Mouse (Mus musculus) adrenal gland, postnatal 36 days (tissue): ENCODE results near the gene Prmt2. TPM values are rescaled to one million over a fixed set of nuclear protein-coding genes. Genes with fewer than 3 reads are reported as not detected.
A peak's percentile ranks its signal among the peaks of the same experiment; 100 is the strongest.

ENCODE experiments used
- DNase-seq, 2 experiments: peaks; one replicate each; pipeline ENCODE4 v3.0.0; 2021; ENCODE audit warnings: mixed read lengths in 1 of 2
- microRNA-seq: library from miRNA; unstranded; fragments of <30 nt; microRNA quantifications from one replicate; pipeline ENCODE4 v1.2.0, GENCODE M21; 2021
- total RNA-seq, 2 experiments: library from RNA; stranded (reverse); gene quantifications; 2 replicates each; pipeline ENCODE4 v1.2.3; 2021

The Prmt2 gene
- total RNA-seq, 2 experiments from 2014 or later: 21.3 to 25.5 TPM

DNA sequence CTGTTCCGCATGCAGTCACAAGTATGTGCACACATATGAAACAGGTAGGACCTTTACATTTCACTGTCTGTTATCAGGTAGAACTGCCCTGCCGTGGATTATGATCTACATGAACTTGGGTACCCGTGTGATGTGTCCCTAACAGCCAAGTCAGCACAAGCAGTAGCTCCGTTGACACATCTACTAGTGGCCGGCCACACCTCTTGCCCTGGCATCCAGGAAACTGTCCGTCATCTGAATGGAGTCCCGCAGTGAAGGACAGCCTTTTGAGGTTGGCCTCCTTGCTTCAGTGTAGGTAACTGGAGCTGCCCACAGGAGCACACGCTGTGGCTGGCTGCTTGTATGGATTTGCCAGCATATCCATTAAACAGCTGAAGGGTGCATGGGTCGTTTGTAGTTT lies 19.4 kb downstream of the Prmt2 start:
- DNase-seq: no peak

DNA sequence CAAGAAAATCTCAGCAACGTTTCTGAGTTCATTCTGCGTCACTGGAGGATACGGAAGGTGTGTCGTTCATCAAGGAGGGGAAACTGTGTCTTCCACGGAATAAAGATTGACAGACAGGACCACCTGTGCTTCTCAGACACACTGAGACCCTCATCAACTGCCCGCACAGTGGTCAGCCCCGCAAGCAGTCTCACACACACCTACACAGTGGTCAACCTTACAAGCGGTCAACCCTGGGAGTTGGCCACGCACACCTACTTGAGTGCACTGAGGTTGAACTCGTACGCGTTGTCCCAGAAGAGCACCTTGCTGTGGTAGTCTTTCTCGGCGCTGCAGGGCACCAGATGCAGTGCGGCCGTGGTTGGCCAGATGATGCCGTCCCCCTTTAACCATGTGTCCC lies 20.6 kb downstream of the Prmt2 start:
- DNase-seq: no peak

DNA sequence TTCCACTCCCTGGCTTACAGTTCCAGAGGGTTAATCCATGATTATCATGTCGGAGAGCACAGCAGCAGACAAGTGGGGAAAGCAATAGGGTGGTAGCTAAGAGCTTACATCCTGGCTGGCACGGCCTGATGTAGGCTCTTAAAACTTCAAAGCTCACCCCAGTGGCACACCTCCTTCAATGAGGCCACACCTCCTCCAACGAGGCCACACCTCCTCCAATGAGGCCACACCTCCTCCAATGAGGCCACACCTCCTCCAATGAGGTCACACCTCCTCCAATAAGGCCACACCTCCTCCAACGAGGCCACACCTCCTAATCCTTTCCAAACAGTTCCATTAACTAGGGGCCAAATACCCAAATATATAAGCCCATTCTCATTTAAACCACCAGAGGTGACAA lies 23.5 kb downstream of the Prmt2 start:
- no peak for DNase-seq

DNA sequence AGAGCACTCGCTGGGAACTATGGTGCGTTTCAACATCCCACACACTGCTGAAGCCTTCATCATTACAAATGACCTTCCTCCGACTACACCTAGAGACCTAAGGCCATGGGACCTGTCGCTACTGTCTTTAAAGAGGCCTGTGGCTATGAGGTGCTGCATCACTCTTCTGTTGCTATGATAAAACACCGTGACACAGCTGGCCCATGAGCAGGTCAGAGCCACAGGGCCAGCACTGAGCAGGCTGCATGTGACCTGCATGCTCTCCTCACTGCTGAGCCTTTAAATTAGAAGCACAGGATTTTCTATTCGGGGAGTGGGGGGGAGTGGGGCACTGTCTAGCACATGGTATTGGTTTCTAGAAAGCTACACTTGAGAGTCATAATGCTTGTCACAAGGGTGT lies 25.5 kb downstream of the Prmt2 start:
- DNase-seq: no peak

DNA sequence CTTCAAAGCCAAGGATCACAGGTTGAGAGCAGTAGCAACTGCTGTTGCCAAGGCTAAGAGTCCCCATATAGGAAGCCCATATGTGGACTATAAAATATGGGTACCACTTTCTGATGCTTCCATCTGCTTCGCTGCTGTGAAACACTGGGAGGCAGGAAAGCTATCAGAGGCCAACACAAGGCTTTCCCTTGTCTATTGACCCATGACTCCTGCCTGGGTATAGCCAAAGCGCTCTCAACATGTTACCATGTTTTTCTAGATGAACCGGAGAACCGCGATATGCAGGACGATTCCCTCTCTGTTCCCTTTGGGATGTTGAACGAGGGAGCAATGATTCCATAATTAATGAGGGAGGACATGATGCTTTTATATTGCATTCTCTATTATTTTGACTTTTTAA lies 26.9 kb downstream of the Prmt2 start:
- DNase-seq: no peak

DNA sequence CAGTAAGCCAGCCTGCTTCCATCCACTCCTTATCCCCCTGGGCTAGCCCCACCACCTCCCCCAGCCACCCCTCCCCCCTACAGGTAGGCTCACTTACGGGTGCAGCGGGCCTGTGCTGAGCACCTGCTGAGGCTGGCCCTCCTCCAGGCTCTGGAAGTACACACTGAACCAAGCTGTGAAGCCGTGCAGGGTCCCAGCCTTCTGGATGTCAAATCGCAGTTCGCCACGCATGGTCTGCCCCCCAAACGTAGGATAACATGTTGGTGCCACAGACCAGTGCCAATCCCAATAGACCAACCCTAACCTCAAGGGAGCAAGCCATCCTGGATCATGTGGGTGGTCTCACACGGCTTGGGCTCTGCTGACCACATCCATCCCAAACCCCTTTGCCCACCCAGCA lies 28.4 kb downstream of the Prmt2 start:
- DNase-seq: no peak

DNA sequence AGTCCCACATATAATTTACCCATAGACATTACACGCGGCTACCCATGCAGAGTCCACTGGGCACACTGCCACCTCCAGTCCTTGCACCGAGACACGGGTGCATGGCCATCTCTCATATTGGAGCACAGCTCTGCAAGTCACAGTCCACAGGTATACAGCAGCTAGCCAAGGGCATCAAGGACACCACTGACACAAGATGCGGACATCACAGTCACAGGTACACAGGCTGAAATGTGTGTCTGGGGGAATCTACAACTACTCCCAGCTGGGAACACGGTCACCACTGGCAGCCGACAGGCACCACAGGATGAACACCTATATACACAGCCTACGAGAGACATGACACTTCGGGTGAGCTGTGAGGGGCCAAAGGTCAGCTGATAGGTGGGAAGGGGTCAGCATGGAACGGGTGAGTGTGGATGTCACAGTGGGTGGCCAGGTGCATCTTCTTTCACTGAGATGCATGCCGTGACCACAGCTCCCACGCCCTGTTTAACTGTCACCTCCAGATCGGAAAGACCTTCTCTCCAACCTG lies 30.3 kb downstream of the Prmt2 start:
- no peak for DNase-seq

DNA sequence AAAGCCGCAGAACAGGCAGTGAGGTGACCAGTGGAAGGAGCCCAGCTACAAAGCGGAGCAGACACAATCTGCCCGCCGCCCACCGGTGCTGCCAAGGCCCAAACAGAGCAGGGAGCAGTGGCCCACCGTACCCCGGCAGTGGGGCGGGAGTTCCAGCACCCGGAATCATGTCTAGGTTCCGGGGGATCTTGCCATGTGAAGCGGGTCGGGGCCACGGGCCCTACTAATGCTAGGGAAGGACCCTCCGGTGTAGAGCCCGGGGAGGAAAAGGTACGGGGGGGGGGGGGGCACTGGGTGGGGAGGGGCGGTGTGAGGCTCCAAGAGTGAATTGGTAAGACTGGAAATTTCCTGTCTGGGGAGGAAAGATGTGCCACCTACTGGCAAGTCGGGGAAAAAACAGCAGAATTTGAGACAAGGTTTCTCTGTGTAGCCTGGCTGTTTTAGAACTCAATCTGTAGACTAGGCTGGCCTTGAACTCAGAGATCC lies 33.8 kb downstream of the Prmt2 start:
- DNase-seq: peak; percentile 5 to 19

DNA sequence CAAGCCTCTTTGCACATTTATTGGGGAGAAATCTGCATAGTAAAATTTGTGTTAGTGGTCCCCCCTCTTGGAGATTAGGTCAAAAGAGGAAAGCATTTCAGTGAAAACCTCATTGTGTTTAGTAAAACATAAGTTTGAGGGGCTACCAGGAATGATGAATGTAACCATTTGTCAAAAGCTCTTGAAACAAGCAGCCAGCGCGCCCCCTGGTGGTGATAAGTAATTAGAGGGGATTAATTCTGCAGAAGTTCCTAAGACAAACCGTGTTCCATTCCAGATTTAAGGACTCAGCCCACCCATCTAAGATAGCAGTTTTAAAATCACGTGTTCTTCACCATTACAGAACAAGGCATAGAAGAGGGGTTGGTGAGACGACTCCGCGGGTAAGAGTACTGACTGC lies 35.7 kb downstream of the Prmt2 start:
- peak; percentile 66 to 82 for DNase-seq

DNA sequence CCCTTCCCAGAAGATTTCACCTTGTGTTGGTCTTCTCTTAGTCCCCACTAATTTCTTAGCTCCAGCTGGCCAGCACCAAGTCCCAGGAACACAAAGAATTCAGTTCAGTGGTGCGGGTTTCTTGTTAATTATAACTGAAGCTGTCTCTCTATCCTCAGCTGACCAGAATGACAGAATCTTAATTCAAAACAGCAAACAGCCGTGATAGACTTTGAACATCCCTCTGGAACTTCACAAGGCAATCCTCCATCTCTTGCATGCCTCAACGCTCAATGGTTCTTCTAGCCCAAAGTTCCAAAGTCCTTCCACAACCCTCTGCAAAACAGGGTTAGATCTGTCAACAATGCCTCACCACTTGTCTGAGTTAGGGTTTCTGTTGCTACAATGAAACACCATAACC lies 36.2 kb downstream of the Prmt2 start:
- DNase-seq: no peak

DNA sequence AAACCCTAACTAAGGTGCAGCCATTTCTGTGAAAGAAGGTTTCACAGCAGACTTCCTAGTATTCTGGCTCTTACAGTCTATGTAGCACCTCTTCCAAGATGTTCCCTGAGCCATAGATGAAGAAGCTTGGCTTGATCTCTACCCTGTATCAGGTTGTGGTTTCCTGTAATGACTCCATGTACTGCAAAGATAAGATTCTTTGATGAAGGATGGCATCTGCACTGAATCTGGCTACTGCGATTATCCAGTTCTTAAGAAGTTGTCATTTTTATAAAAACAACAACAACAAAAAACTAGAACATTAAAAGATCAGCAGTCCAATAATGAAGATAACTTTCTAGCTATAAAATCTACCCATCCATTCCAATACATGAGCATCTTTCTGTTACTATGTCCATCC lies 49.7 kb downstream of the Prmt2 start:
- DNase-seq: no peak

DNA sequence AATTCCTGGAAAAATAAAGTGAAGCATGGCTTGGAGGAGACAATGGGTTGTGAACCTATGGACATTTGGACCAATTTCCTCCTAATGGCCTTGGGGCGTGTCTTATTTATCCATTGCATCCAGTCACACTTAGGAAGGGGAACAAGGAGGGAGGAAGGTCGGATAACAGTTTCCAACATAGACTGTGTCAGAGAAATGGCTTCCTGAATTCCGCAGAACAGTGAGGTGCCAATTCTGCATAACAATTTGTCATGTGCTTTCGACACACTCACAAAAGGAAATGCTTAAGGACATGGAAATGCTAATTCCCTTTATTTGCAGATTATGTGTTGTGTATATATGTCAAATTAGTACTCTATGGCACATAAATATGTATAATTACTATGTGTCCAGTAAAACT lies 52.4 kb downstream of the Prmt2 start:
- no peak for DNase-seq

DNA sequence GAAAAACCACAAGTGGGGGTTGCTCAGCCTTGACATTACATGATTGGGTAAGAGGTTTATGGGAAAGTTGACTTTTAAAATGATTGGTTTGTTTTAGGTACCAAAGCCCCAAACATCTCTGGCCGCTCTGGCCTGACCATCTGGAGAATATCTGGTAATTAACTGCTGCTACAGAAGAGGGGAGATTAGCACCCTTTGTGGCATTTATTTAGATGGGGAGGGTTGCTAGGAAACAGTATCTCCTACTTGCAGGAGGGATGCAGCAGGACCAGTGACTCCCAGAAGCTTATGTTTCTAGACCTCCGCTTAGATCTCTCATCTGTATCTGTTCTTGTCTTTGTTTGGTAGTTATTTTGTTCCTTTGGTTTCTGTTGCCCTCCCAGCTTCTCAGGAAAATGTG lies 62.8 kb downstream of the Prmt2 start:
- DNase-seq: no peak

DNA sequence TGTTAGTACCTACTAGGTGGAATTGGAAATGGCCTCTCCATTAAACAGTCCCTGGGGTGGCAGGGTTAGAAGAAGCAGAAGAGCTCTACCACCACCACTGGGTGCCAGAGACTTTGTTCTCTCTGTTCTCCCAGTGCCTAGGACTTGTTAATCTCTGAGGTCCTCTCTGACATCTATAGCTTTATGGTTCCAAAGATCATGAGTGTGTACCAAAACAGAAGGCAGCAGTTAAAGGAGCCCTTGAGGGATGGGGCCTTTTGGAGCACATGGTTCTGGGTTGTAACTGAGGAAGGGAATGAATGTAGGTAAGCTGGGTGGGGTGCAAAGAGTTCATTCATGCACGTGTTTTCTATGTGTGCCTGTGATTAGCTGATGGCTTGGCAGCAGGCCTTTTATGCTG lies 79.7 kb downstream of the Prmt2 start:
- no peak for DNase-seq

DNA sequence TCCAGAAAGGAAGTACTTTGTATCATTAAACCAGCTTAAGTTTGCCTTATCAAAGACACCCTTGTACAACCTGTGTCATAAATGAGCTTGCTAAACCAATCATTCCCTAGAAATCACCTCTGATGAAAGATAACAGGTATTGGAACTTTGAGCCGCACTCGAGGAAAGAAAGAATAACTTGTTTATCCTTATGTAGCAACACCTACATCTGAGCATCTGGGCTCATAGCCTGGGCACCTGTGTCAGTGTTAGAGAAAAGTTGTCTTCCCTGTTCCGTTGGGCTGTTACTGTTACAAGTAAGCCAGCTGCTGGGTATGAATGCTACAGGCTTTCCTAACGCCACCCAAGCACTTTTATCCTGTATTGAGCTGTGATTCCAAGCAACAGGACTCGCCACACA lies 80.1 kb downstream of the Prmt2 start:
- no peak for DNase-seq

Small RNA genes within 50 kb of the gene (microRNA-seq; reads per million reads assigned to microRNA genes)
- gene Mir678: not detected

Other genes with a start within 250 kb of the Prmt2 start
- 1 to 10 TPM; 8.5 to 8.8 TPM for gene Zfp280b, start 205.2 kb downstream of the Prmt2 start, total RNA-seq
- gene Slc5a4b, start 126.9 kb downstream of the Prmt2 start, total RNA-seq: not detected
- gene Slc5a4a, start 90.4 kb downstream of the Prmt2 start, total RNA-seq: not detected
- gene S100b, start 16.0 kb upstream of the Prmt2 start, total RNA-seq: 10 to 100 TPM; 12.1 to 17.8 TPM
- 10 to 100 TPM; 21.5 to 26.9 TPM for gene Dip2a, start 107.4 kb upstream of the Prmt2 start, total RNA-seq
- gene AC141477.1, start 202.6 kb upstream of the Prmt2 start, total RNA-seq: not detected
- 10 to 100 TPM; 13.8 to 15.5 TPM for gene Pcnt, start 204.9 kb upstream of the Prmt2 start, total RNA-seq
- gene 2610028H24Rik, start 211.2 kb upstream of the Prmt2 start, total RNA-seq: not detected
- 10 to 100 TPM; 33.6 to 34.7 TPM for gene Mcm3ap, start 231.1 kb upstream of the Prmt2 start, total RNA-seq
- 1 to 10 TPM; 2.0 to 3.5 TPM for gene Ybey, start 231.2 kb upstream of the Prmt2 start, total RNA-seq